In the genomic region with DNA sequence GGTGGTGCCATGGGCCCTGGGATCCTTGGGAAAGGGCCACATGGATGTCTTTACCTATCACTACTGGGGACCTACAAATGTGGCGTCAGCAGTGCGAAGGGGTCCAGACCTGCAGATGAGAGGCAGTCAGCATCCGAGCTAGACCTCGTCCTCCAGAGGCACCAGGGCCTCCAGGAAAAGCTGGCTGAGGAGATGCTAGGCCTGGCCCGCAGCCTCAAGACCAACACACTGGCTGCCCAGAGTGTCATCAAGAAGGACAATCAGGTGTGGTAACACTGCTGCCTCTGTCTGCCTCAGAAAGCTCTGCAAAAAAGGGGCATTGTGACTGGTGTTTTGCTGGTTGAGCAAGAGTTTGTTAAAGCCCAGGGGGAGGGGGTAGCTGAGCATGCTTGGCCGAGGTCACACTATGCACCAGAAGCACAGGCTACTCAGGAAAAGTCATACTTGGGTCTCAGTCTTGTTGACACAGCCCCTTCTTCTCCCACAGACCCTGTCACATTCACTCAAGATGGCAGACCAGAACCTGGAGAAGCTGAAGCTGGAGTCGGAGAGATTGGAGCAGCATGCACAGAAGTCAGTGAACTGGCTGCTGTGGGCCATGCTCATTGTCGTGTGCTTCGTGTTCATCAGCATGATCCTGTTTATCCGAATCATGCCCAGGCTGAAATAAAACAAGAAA, we compare ENCODE assay signal across 19 mouse cellular contexts. TPM values are rescaled to one million over a fixed set of nuclear protein-coding genes. Genes with fewer than 3 reads are reported as not detected.
DNase-seq lines count a peak whose midpoint lies in the region; ATAC-seq and TF ChIP-seq lines count a peak whose summit lies in the region.
"Had no signal": no experiment of that assay in that cellular context is flagged by ENCODE, and none has a peak within 500 bp of the region (broad histone marks: within the 10 kb centered on the region; RNA-seq: fewer than 3 reads in every experiment).

No protein-coding gene starts in this region.

- no peaks in the 10 kb centered on the region for H3K79me2 ChIP-seq in heart, adult 2 months (replicated peaks; ENCODE audit: control insufficient read depth, insufficient read depth, low read length)

- no peak for TF ChIP-seq CTCF in heart, adult 2 months (IDR thresholded peaks at IDR 0.05)
- no peak for TF ChIP-seq CTCF in liver, postnatal 0 days (IDR thresholded peaks at IDR 0.05; ENCODE audit: low read depth)
- no peak for TF ChIP-seq CTCF in G1E (IDR thresholded peaks at IDR 0.05; ENCODE audit: low read depth, low read length)

- H3K4me1 ChIP-seq in heart, embryonic 10.5 days: peaks cover 36% of the 10 kb centered on the region
- H3K4me1 ChIP-seq in heart, adult 2 months (ENCODE audit: control insufficient read depth, insufficient read depth, low read length): peaks cover 5% of the 10 kb centered on the region
- H3K4me1 ChIP-seq in liver, embryonic 11.5 days (replicated peaks; ENCODE audit: control insufficient read depth, insufficient read depth, low read length): peaks cover 18% of the 10 kb centered on the region
- H3K4me1 ChIP-seq in liver, postnatal 0 days (ENCODE audit: insufficient read depth): peaks cover 22% of the 10 kb centered on the region
- peaks cover 54% of the 10 kb centered on the region for H3K4me1 ChIP-seq in G1E (ENCODE audit: insufficient read depth, low read depth, low read length)
- peaks cover 19% of the 10 kb centered on the region for H3K4me1 ChIP-seq in limb, embryonic 12.5 days (replicated peaks)

- peak overlapping the region; percentile 92 for H3K4me2 ChIP-seq in liver, embryonic 11.5 days
- H3K4me2 ChIP-seq in liver, postnatal 0 days (ENCODE audit: low read depth, low read length): no peak overlapping the region
- H3K4me2 ChIP-seq in limb, embryonic 12.5 days: no peak overlapping the region
- H3K4me2 ChIP-seq: forebrain, embryonic 15.5 days had no signal

- H3K4me3 ChIP-seq in heart, embryonic 10.5 days: no peak overlapping the region
- no peak overlapping the region for H3K4me3 ChIP-seq in heart, adult 2 months
- H3K4me3 ChIP-seq in liver, embryonic 11.5 days (ENCODE audit: low read depth, low read length): 0 out of 2 replicates have a peak overlapping the region, but pooled peaks have one; percentile 8
- H3K4me3 ChIP-seq in liver, postnatal 0 days (ENCODE audit: low read depth, low read length): no peak overlapping the region
- H3K4me3 ChIP-seq in G1E (ENCODE audit: low read depth, low read length): peak overlapping the region; percentile 4; the same call in 1 of the 2 replicates
- H3K4me3 ChIP-seq in limb, embryonic 12.5 days (replicated peaks): 0 out of 2 replicates have a peak overlapping the region, but pooled peaks have one; percentile 2
- H3K4me3 ChIP-seq: embryonic facial prominence, embryonic 15.5 days; forebrain, embryonic 15.5 days had no signal

- no peak for ATAC-seq in liver, embryonic 11.5 days (replicated peaks; ENCODE audit: low FRiP score)
- ATAC-seq in liver, postnatal 0 days: no peak
- ATAC-seq in G1E (ENCODE audit: extremely low read depth, insufficient number of reproducible peaks, low FRiP score, poor library complexity, severe bottlenecking): no peak
- ATAC-seq in limb, embryonic 12.5 days (ENCODE audit: insufficient number of reproducible peaks, insufficient read depth, low FRiP score, low TSS enrichment, low read depth): no peak
- ATAC-seq: CD4-positive, CD25-positive, alpha-beta regulatory T cell, adult 4 months; forebrain, embryonic 15.5 days; intestine, embryonic 16.5 days; Patski had no signal

- 93% methylated on average over 10 of the region's 10 CpGs for WGBS in heart, embryonic 10.5 days
- WGBS in heart, adult 2 months: 91% methylated on average over 10 of the region's 10 CpGs
- 91% methylated on average over 10 of the region's 10 CpGs for WGBS in liver, embryonic 11.5 days
- 90% methylated on average over 10 of the region's 10 CpGs for WGBS in liver, postnatal 0 days (ENCODE audit: insufficient replicate concordance)
- WGBS in limb, embryonic 12.5 days: 95% methylated on average over 10 of the region's 10 CpGs

- TF ChIP-seq EP300 in heart, adult 2 months (IDR thresholded peaks at IDR 0.05; ENCODE audit: insufficient read depth, low read depth, low read length): no peak
- no peak for TF ChIP-seq EP300 in liver, postnatal 0 days (IDR thresholded peaks at IDR 0.05; ENCODE audit: low read depth)

- TF ChIP-seq POLR2A in heart, adult 2 months (IDR thresholded peaks at IDR 0.05; ENCODE audit: insufficient read depth, low read depth, low read length): no peak

- DNase-seq in heart, embryonic 10.5 days (ENCODE audit: low spot score): no peak
- DNase-seq in heart, adult 2 months: no peak
- no peak for DNase-seq in liver, embryonic 11.5 days (ENCODE audit: low spot score)
- no peak for DNase-seq in liver, postnatal 0 days
- DNase-seq in G1E (ENCODE audit: low spot score): no peak
- no peak for DNase-seq in embryo, embryonic 10 days (ENCODE audit: low spot score)
- DNase-seq: cerebellum, postnatal 36 days; gastrocnemius, postnatal 10 days; layer of hippocampus, postnatal 36 days; left cerebral cortex, postnatal 4 days; retina, postnatal 1 day; thymus, postnatal 14 days had no signal

- H3K9me3 ChIP-seq in heart, embryonic 10.5 days: no peaks in the 10 kb centered on the region
- no peaks in the 10 kb centered on the region for H3K9me3 ChIP-seq in liver, embryonic 11.5 days (ENCODE audit: control insufficient read depth, low read length)
- H3K9me3 ChIP-seq in liver, postnatal 0 days (ENCODE audit: low read length): no peaks in the 10 kb centered on the region
- no peaks in the 10 kb centered on the region for H3K9me3 ChIP-seq in G1E (replicated peaks)
- no peaks in the 10 kb centered on the region for H3K9me3 ChIP-seq in limb, embryonic 12.5 days
- H3K9me3 ChIP-seq: embryonic facial prominence, embryonic 15.5 days; forebrain, embryonic 15.5 days had no signal

- H3K9ac ChIP-seq in heart, adult 2 months (ENCODE audit: low read depth, low read length): no peak overlapping the region
- no peak overlapping the region for H3K9ac ChIP-seq in liver, embryonic 11.5 days (ENCODE audit: low read depth, low read length)
- H3K9ac ChIP-seq in liver, postnatal 0 days (replicated peaks): no peak overlapping the region
- no peak overlapping the region for H3K9ac ChIP-seq in limb, embryonic 12.5 days (replicated peaks)
- H3K9ac ChIP-seq: embryonic facial prominence, embryonic 15.5 days had no signal

- intact Hi-C loops in heart, adult 2 months (cut with DNase I): no loop called here

- no peaks in the 10 kb centered on the region for H3K27me3 ChIP-seq in heart, embryonic 10.5 days (ENCODE audit: insufficient read depth, poor library complexity, severe bottlenecking)
- no peaks in the 10 kb centered on the region for H3K27me3 ChIP-seq in heart, adult 2 months (ENCODE audit: control insufficient read depth, insufficient read depth, low read length)
- H3K27me3 ChIP-seq in liver, embryonic 11.5 days (replicated peaks; ENCODE audit: control insufficient read depth, insufficient read depth, low read length): no peaks in the 10 kb centered on the region
- no peaks in the 10 kb centered on the region for H3K27me3 ChIP-seq in liver, postnatal 0 days (ENCODE audit: insufficient read depth, low read length)
- no peaks in the 10 kb centered on the region for H3K27me3 ChIP-seq in G1E (ENCODE audit: insufficient read depth, low read length)
- no peaks in the 10 kb centered on the region for H3K27me3 ChIP-seq in limb, embryonic 12.5 days
- H3K27me3 ChIP-seq: embryonic facial prominence, embryonic 15.5 days; forebrain, embryonic 15.5 days; Patski had no signal

- H3K36me3 ChIP-seq in heart, embryonic 10.5 days: peaks cover 29% of the 10 kb centered on the region
- no peaks in the 10 kb centered on the region for H3K36me3 ChIP-seq in heart, adult 2 months (ENCODE audit: control insufficient read depth, insufficient read depth, low read length)
- H3K36me3 ChIP-seq in liver, embryonic 11.5 days (ENCODE audit: control insufficient read depth, insufficient read depth, low read length): peaks cover 8% of the 10 kb centered on the region
- H3K36me3 ChIP-seq in liver, postnatal 0 days (replicated peaks; ENCODE audit: insufficient read depth, low read length): peaks cover 30% of the 10 kb centered on the region
- H3K36me3 ChIP-seq in G1E (replicated peaks): peaks cover 45% of the 10 kb centered on the region
- H3K36me3 ChIP-seq in limb, embryonic 12.5 days: peaks cover 33% of the 10 kb centered on the region

- H3K27ac ChIP-seq in heart, embryonic 10.5 days: peak overlapping the region; percentile 93
- no peak overlapping the region; the same call in 1 of the 2 replicates for H3K27ac ChIP-seq in heart, adult 2 months
- no peak overlapping the region for H3K27ac ChIP-seq in liver, embryonic 11.5 days (ENCODE audit: low read depth, low read length)
- no peak overlapping the region for H3K27ac ChIP-seq in liver, postnatal 0 days (ENCODE audit: low read depth)
- H3K27ac ChIP-seq in limb, embryonic 12.5 days: no peak overlapping the region
- H3K27ac ChIP-seq: embryonic facial prominence, embryonic 15.5 days; forebrain, embryonic 15.5 days had no signal

RNA-seq across cellular contexts. Expression of gene Ocel1, which starts 1.9 kb away (rescaled TPM):
- 3.9 and 4.2 TPM in 2 replicates for polyA plus RNA-seq in heart, embryonic 10.5 days (2016; fragmentation: Nextera tagmentation; extraction: Ambion mirVana)
- total RNA-seq in heart, adult 2 months (2021): 10 to 100 TPM; 12.4 to 15.2 TPM
- polyA plus RNA-seq in heart, adult 2 months (2012; rRNA removed): 8.0 and 9.1 TPM in 2 replicates
- 5.8 and 6.9 TPM in 2 replicates for polyA plus RNA-seq in liver, embryonic 11.5 days (2014; fragmentation: Nextera tagmentation; extraction: Ambion mirVana)
- 5.3 and 5.9 TPM in 2 replicates for polyA plus RNA-seq in liver, postnatal 0 days (2015; fragmentation: Nextera tagmentation; extraction: Ambion mirVana)
- 4.7 and 6.2 TPM in 2 replicates for total RNA-seq in G1E (2014; fragmentation: Nextera tagmentation)
- 18.0 and 25.8 TPM in 2 replicates for total RNA-seq in G1E (2017)
- 32.3 and 37.6 TPM in 2 replicates for polyA plus RNA-seq in G1E (2012)
- 4.2 and 4.9 TPM in 2 replicates for polyA plus RNA-seq in limb, embryonic 12.5 days (2016; fragmentation: Nextera tagmentation; extraction: Ambion mirVana)

RNA-seq across cellular contexts. Expression of gene Use1, which starts 2.5 kb away (rescaled TPM):
- 68.7 and 79.5 TPM in 2 replicates for polyA plus RNA-seq in heart, embryonic 10.5 days (2016; fragmentation: Nextera tagmentation; extraction: Ambion mirVana)
- total RNA-seq in heart, adult 2 months (2021): 100 to 1,000 TPM; 140 to 169 TPM
- 112 and 120 TPM in 2 replicates for polyA plus RNA-seq in heart, adult 2 months (2012; rRNA removed)
- polyA plus RNA-seq in liver, embryonic 11.5 days (2014; fragmentation: Nextera tagmentation; extraction: Ambion mirVana): 86.9 and 97.8 TPM in 2 replicates
- polyA plus RNA-seq in liver, postnatal 0 days (2015; fragmentation: Nextera tagmentation; extraction: Ambion mirVana): 62.8 and 64.6 TPM in 2 replicates
- 23.3 and 34.5 TPM in 2 replicates for total RNA-seq in G1E (2014; fragmentation: Nextera tagmentation)
- total RNA-seq in G1E (2017): 70.8 and 81.0 TPM in 2 replicates
- 151 and 198 TPM in 2 replicates for polyA plus RNA-seq in G1E (2012)
- polyA plus RNA-seq in limb, embryonic 12.5 days (2016; fragmentation: Nextera tagmentation; extraction: Ambion mirVana): 92.7 and 100 TPM in 2 replicates

RNA-seq across cellular contexts. Expression of gene Nr2f6, which starts 12.6 kb away (rescaled TPM):
- 48.4 and 79.0 TPM in 2 replicates for polyA plus RNA-seq in heart, embryonic 10.5 days (2016; fragmentation: Nextera tagmentation; extraction: Ambion mirVana)
- 10 to 100 TPM; 47.6 to 56.7 TPM for total RNA-seq in heart, adult 2 months (2021)
- polyA plus RNA-seq in heart, adult 2 months (2012; rRNA removed): 53.9 and 63.2 TPM in 2 replicates
- 43.7 and 44.6 TPM in 2 replicates for polyA plus RNA-seq in liver, embryonic 11.5 days (2014; fragmentation: Nextera tagmentation; extraction: Ambion mirVana)
- 38.0 and 46.6 TPM in 2 replicates for polyA plus RNA-seq in liver, postnatal 0 days (2015; fragmentation: Nextera tagmentation; extraction: Ambion mirVana)
- total RNA-seq in G1E (2014; fragmentation: Nextera tagmentation) (6.4 and 8.6 TPM in 2 replicates), G1E (2017) (9.7 and 17.0 TPM in 2 replicates)
- 36.0 and 47.8 TPM in 2 replicates for polyA plus RNA-seq in G1E (2012)
- polyA plus RNA-seq in limb, embryonic 12.5 days (2016; fragmentation: Nextera tagmentation; extraction: Ambion mirVana): 65.8 and 72.4 TPM in 2 replicates

RNA-seq across cellular contexts. Expression of gene Ushbp1, which starts 26.4 kb away (rescaled TPM):
- polyA plus RNA-seq in heart, embryonic 10.5 days (2016; fragmentation: Nextera tagmentation; extraction: Ambion mirVana): 6.1 and 7.9 TPM in 2 replicates
- total RNA-seq in heart, adult 2 months (2021): 10 to 100 TPM; 22.9 to 23.9 TPM
- polyA plus RNA-seq in heart, adult 2 months (2012; rRNA removed): 71.7 and 72.2 TPM in 2 replicates
- 6.6 and 6.7 TPM in 2 replicates for polyA plus RNA-seq in liver, embryonic 11.5 days (2014; fragmentation: Nextera tagmentation; extraction: Ambion mirVana)
- polyA plus RNA-seq in liver, postnatal 0 days (2015; fragmentation: Nextera tagmentation; extraction: Ambion mirVana): 4.6 and 5.6 TPM in 2 replicates
- total RNA-seq in G1E (2014; fragmentation: Nextera tagmentation) (not detected in 2 replicates), G1E (2017) (0.06 and 0.11 TPM in 2 replicates)
- 0.08 and 0.09 TPM in 2 replicates for polyA plus RNA-seq in G1E (2012)
- 7.0 and 7.1 TPM in 2 replicates for polyA plus RNA-seq in limb, embryonic 12.5 days (2016; fragmentation: Nextera tagmentation; extraction: Ambion mirVana)
- total RNA-seq: hematopoietic stem cell, adult 5-6 weeks had no signal
- polyA plus RNA-seq: CD4-positive, CD25-positive, alpha-beta regulatory T cell, adult 4 months had no signal

RNA-seq across cellular contexts. Expression of gene Babam1, which starts 27.5 kb away (rescaled TPM):
- 101 and 111 TPM in 2 replicates for polyA plus RNA-seq in heart, embryonic 10.5 days (2016; fragmentation: Nextera tagmentation; extraction: Ambion mirVana)
- total RNA-seq in heart, adult 2 months (2021): 10 to 100 TPM; 62.8 to 70.2 TPM
- 88.7 and 91.3 TPM in 2 replicates for polyA plus RNA-seq in heart, adult 2 months (2012; rRNA removed)
- polyA plus RNA-seq in liver, embryonic 11.5 days (2014; fragmentation: Nextera tagmentation; extraction: Ambion mirVana): 102 and 111 TPM in 2 replicates
- polyA plus RNA-seq in liver, postnatal 0 days (2015; fragmentation: Nextera tagmentation; extraction: Ambion mirVana): 40.0 and 40.7 TPM in 2 replicates
- total RNA-seq in G1E (2014; fragmentation: Nextera tagmentation) (58.4 and 83.8 TPM in 2 replicates), G1E (2017) (90.3 and 92.1 TPM in 2 replicates)
- polyA plus RNA-seq in G1E (2012): 106 and 107 TPM in 2 replicates
- polyA plus RNA-seq in limb, embryonic 12.5 days (2016; fragmentation: Nextera tagmentation; extraction: Ambion mirVana): 96.9 TPM in 2 replicates

Comparison
In these comparisons a context has a peak if more than half of its experiments do, and no peak if none do; other contexts are left out.
1. H3K4me3 ChIP-seq: peak in liver, embryonic 11.5 days (single experiment), G1E (single experiment) and limb, embryonic 12.5 days (single experiment); none in heart, embryonic 10.5 days (single experiment), heart, adult 2 months (single experiment) and liver, postnatal 0 days (single experiment).